Mouse (Mus musculus): ENCODE measurements around the gene Bcat2. TPM values are rescaled to one million over a fixed set of nuclear protein-coding genes. Genes with fewer than 3 reads are reported as not detected.
A peak's percentile ranks its signal among the peaks of the same experiment; 100 is the strongest.
"Not testable (repeated sequence)": the region's sequence is repeated elsewhere in the genome, so short reads cannot be mapped to it uniquely, and the experiment has no call there.

Gene Bcat2
- polyA plus RNA-seq, 1 experiment, result 44.3 TPM

GRCm38 (mm10) chr7:45524841-45525621 lies 44.9 kb upstream of the Bcat2 start:
- peaks cover 13% of the 10 kb centered on the region for H3K4me1 ChIP-seq (ENCODE audit: control insufficient read depth, insufficient read depth, low read length)
- H3K27ac ChIP-seq (ENCODE audit: control insufficient read depth, insufficient read depth, low read depth, low read length), result peak overlapping the region; percentile 84

GRCm38 (mm10) chr7:45525809-45526473 lies 44.0 kb upstream of the Bcat2 start, which contains the start of the genes Ppp1r15a and Plekha4:
Ppp1r15a (minus strand) TSS chr7:45526268.
Plekha4 (plus strand) TSS chr7:45526330.
- peak within 1 kb of the TSS; percentile 88 for H3K27ac ChIP-seq (ENCODE audit: control insufficient read depth, insufficient read depth, low read depth, low read length)

More at GRCm38 (mm10) chr7:45524841-45525621, 44.9 kb upstream of the Bcat2 start:
- TF ChIP-seq POLR2A (IDR thresholded peaks at IDR 0.05; ENCODE audit: control insufficient read depth, low read depth, low read length), result no peak
- no peak for TF ChIP-seq CTCF (IDR thresholded peaks at IDR 0.05; ENCODE audit: control insufficient read depth, insufficient read depth, insufficient replicate concordance, low read depth, low read length)
- H3K36me3 ChIP-seq (ENCODE audit: control insufficient read depth, insufficient read depth, low read length), result no peaks in the 10 kb centered on the region
- peak overlapping the region; percentile 92 for H3K4me3 ChIP-seq (ENCODE audit: control insufficient read depth, low read depth, low read length)
- no peaks in the 10 kb centered on the region for H3K27me3 ChIP-seq (ENCODE audit: control insufficient read depth, insufficient read depth, low read length)

GRCm38 (mm10) chr7:45526474-45527120 lies 43.4 kb upstream of the Bcat2 start:
- H3K27ac ChIP-seq (ENCODE audit: control insufficient read depth, insufficient read depth, low read depth, low read length), result peak overlapping the region; percentile 88
- H3K4me1 ChIP-seq (ENCODE audit: control insufficient read depth, insufficient read depth, low read length), result peaks cover 16% of the 10 kb centered on the region
- H3K27me3 ChIP-seq (ENCODE audit: control insufficient read depth, insufficient read depth, low read length), result no peaks in the 10 kb centered on the region
- TF ChIP-seq CTCF (IDR thresholded peaks at IDR 0.05; ENCODE audit: control insufficient read depth, insufficient read depth, insufficient replicate concordance, low read depth, low read length) (no peak), POLR2A (IDR thresholded peaks at IDR 0.05; ENCODE audit: control insufficient read depth, low read depth, low read length) (no peak)
- no peaks in the 10 kb centered on the region for H3K36me3 ChIP-seq (ENCODE audit: control insufficient read depth, insufficient read depth, low read length)
- peak overlapping the region; percentile 92 for H3K4me3 ChIP-seq (ENCODE audit: control insufficient read depth, low read depth, low read length)

More at GRCm38 (mm10) chr7:45525809-45526473, 44.0 kb upstream of the Bcat2 start, which contains the start of the genes Ppp1r15a and Plekha4:
- Histone ChIP-seq H3K4me3 (ENCODE audit: control insufficient read depth, low read depth, low read length) (peak within 1 kb of the TSS; percentile 92), H3K27me3 (ENCODE audit: control insufficient read depth, insufficient read depth, low read length) (no peaks in the 10 kb centered on the region), H3K4me1 (ENCODE audit: control insufficient read depth, insufficient read depth, low read length) (peaks cover 16% of the 10 kb centered on the region), H3K36me3 (ENCODE audit: control insufficient read depth, insufficient read depth, low read length) (no peaks in the 10 kb centered on the region)
- TF ChIP-seq POLR2A (IDR thresholded peaks at IDR 0.05; ENCODE audit: control insufficient read depth, low read depth, low read length) (peak; percentile 96), CTCF (IDR thresholded peaks at IDR 0.05; ENCODE audit: control insufficient read depth, insufficient read depth, insufficient replicate concordance, low read depth, low read length) (no peak)

- peaks cover 16% of the 10 kb centered on the region for H3K4me1 ChIP-seq (ENCODE audit: control insufficient read depth, insufficient read depth, low read length)
- not testable (repeated sequence) for H3K27ac ChIP-seq (ENCODE audit: control insufficient read depth, insufficient read depth, low read depth, low read length); H3K36me3 ChIP-seq (ENCODE audit: control insufficient read depth, insufficient read depth, low read length); H3K4me3 ChIP-seq (ENCODE audit: control insufficient read depth, low read depth, low read length); H3K27me3 ChIP-seq (ENCODE audit: control insufficient read depth, insufficient read depth, low read length)
Measured at GRCm38 (mm10) chr7:45527169-45527568, 42.8 kb upstream of the Bcat2 start.

GRCm38 (mm10) chr7:45529461-45529860 lies 40.5 kb upstream of the Bcat2 start:
- no peaks in the 10 kb centered on the region for H3K27me3 ChIP-seq (ENCODE audit: control insufficient read depth, insufficient read depth, low read length)
- H3K27ac ChIP-seq (ENCODE audit: control insufficient read depth, insufficient read depth, low read depth, low read length), result no peak overlapping the region
- H3K4me1 ChIP-seq (ENCODE audit: control insufficient read depth, insufficient read depth, low read length), result peaks cover 11% of the 10 kb centered on the region
- H3K36me3 ChIP-seq (ENCODE audit: control insufficient read depth, insufficient read depth, low read length), result no peaks in the 10 kb centered on the region
- TF ChIP-seq CTCF (IDR thresholded peaks at IDR 0.05; ENCODE audit: control insufficient read depth, insufficient read depth, insufficient replicate concordance, low read depth, low read length) (no peak), POLR2A (IDR thresholded peaks at IDR 0.05; ENCODE audit: control insufficient read depth, low read depth, low read length) (no peak)
- H3K4me3 ChIP-seq (ENCODE audit: control insufficient read depth, low read depth, low read length), result no peak overlapping the region

GRCm38 (mm10) chr7:45530643-45531042 lies 39.3 kb upstream of the Bcat2 start:
- TF ChIP-seq POLR2A (IDR thresholded peaks at IDR 0.05; ENCODE audit: control insufficient read depth, low read depth, low read length), result no peak
- no peak for TF ChIP-seq CTCF (IDR thresholded peaks at IDR 0.05; ENCODE audit: control insufficient read depth, insufficient read depth, insufficient replicate concordance, low read depth, low read length)
- no peak overlapping the region for H3K27ac ChIP-seq (ENCODE audit: control insufficient read depth, insufficient read depth, low read depth, low read length)
- H3K36me3 ChIP-seq (ENCODE audit: control insufficient read depth, insufficient read depth, low read length), result no peaks in the 10 kb centered on the region
- H3K27me3 ChIP-seq (ENCODE audit: control insufficient read depth, insufficient read depth, low read length), result no peaks in the 10 kb centered on the region
- peaks cover 6% of the 10 kb centered on the region for H3K4me1 ChIP-seq (ENCODE audit: control insufficient read depth, insufficient read depth, low read length)
- H3K4me3 ChIP-seq (ENCODE audit: control insufficient read depth, low read depth, low read length), result no peak overlapping the region

GRCm38 (mm10) chr7:45535676-45536075 lies 34.3 kb upstream of the Bcat2 start:
- no peaks in the 10 kb centered on the region; the same call in 1 of the 2 replicates for H3K4me1 ChIP-seq (ENCODE audit: control insufficient read depth, insufficient read depth, low read length)

More at GRCm38 (mm10) chr7:45535676-45536075, 34.3 kb upstream of the Bcat2 start:
- no peak for TF ChIP-seq POLR2A (IDR thresholded peaks at IDR 0.05; ENCODE audit: control insufficient read depth, low read depth, low read length)
- no peak for TF ChIP-seq CTCF (IDR thresholded peaks at IDR 0.05; ENCODE audit: control insufficient read depth, insufficient read depth, insufficient replicate concordance, low read depth, low read length)
- H3K27ac ChIP-seq (ENCODE audit: control insufficient read depth, insufficient read depth, low read depth, low read length), result no peak overlapping the region
- H3K36me3 ChIP-seq (ENCODE audit: control insufficient read depth, insufficient read depth, low read length), result no peaks in the 10 kb centered on the region
- no peak overlapping the region for H3K4me3 ChIP-seq (ENCODE audit: control insufficient read depth, low read depth, low read length)
- no peaks in the 10 kb centered on the region for H3K27me3 ChIP-seq (ENCODE audit: control insufficient read depth, insufficient read depth, low read length)

Data from testis, adult 2 months (tissue).